16 mouse cellular contexts compared by ENCODE assay signal in the genomic region with DNA sequence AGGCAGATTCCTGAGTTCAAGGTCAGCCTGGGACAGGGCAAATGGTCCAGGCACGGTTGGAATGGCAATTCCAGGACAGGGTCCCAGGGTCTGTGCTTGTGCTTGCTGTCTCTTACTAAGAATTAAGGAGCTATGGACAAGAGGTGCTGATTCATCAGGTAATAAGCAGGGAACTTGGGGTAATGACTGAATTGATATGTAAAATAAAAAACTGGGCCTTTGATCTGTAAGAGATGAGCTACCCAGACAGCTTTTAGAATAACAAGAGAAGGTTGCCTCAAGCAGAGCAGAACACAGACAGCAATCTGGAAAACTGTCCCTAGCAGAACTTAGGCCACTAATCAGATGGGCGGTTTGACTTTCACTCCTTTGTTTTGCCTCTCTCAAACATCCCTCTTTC.
"Had no signal": no experiment of that assay in that cellular context is flagged by ENCODE, and none has a peak within 500 bp of the region (broad histone marks: within the 10 kb centered on the region; RNA-seq: fewer than 3 reads in every experiment).

No protein-coding gene starts in this region.

- DNase-seq: lung, adult 18-20 months; lung, embryonic 14.5 days; lung, postnatal 10 days; lung, postnatal 4 days; midbrain, embryonic 14.5 days; right cerebral cortex, postnatal 14 days; thymus, adult 18-20 months; thymus, postnatal 14 days; thymus, postnatal 36 days had no signal

- H3K4me2 ChIP-seq: lung, embryonic 14.5 days; midbrain, embryonic 12.5 days; neural tube, embryonic 13.5 days; neural tube, embryonic 15.5 days; stomach, embryonic 15.5 days had no signal

- H3K4me1 ChIP-seq: midbrain, embryonic 10.5 days; midbrain, embryonic 12.5 days; neural tube, embryonic 13.5 days; neural tube, embryonic 15.5 days; stomach, embryonic 15.5 days had no signal

- ATAC-seq: midbrain, embryonic 16.5 days had no signal

- H3K27ac ChIP-seq: midbrain, embryonic 10.5 days; midbrain, embryonic 12.5 days; neural tube, embryonic 13.5 days; neural tube, embryonic 15.5 days; stomach, embryonic 15.5 days had no signal

- H3K27me3 ChIP-seq: midbrain, embryonic 12.5 days; neural tube, embryonic 13.5 days; neural tube, embryonic 15.5 days; stomach, embryonic 15.5 days had no signal

- H3K9me3 ChIP-seq: midbrain, embryonic 10.5 days; midbrain, embryonic 12.5 days; neural tube, embryonic 13.5 days; neural tube, embryonic 15.5 days; stomach, embryonic 15.5 days had no signal

- H3K4me3 ChIP-seq: midbrain, embryonic 10.5 days; midbrain, embryonic 12.5 days; myocyte; neural tube, embryonic 13.5 days; neural tube, embryonic 15.5 days; stomach, embryonic 15.5 days had no signal

- H3K9ac ChIP-seq: lung, embryonic 14.5 days; midbrain, embryonic 12.5 days; neural tube, embryonic 13.5 days; neural tube, embryonic 15.5 days; stomach, embryonic 15.5 days had no signal

- H3K36me3 ChIP-seq: midbrain, embryonic 10.5 days; midbrain, embryonic 12.5 days; neural tube, embryonic 13.5 days; neural tube, embryonic 15.5 days; stomach, embryonic 15.5 days had no signal
